Mouse (Mus musculus) heart, embryonic 15.5 days (tissue): ENCODE results near the gene Slc51a. TPM values are rescaled to one million over a fixed set of nuclear protein-coding genes. Genes with fewer than 3 reads are reported as not detected.
A peak's percentile ranks its signal among the peaks of the same experiment; 100 is the strongest.

ENCODE experiments used
- ATAC-seq: fragments of 200-750 bp; cut with Nextera tagmentation; replicated peaks from 2 replicates; pipeline ENCODE4 v1.8.0; 2017; ENCODE audit warnings: low read depth, moderate TSS enrichment; ENCODE audit not compliant: insufficient number of reproducible peaks, insufficient read depth, low FRiP score
- H3K27ac ChIP-seq: fragments of 300-500 bp; sonication (generic); 2 replicates; pipeline ENCODE4 v1.5.1; 2015; ENCODE audit warnings: mild to moderate bottlenecking, inconsistent platforms
- H3K27me3 ChIP-seq: fragments of 300-500 bp; sonication (generic); 2 replicates; pipeline ENCODE4 v1.6.1; 2015; ENCODE audit warnings: inconsistent platforms
- H3K36me3 ChIP-seq: fragments of 300-500 bp; sonication (generic); 2 replicates; pipeline ENCODE4 v1.6.1; 2015; ENCODE audit warnings: mild to moderate bottlenecking, inconsistent platforms
- H3K4me1 ChIP-seq: fragments of 300-500 bp; sonication (generic); replicated peaks from 2 replicates; pipeline ENCODE4 v1.6.1; 2015; ENCODE audit warnings: inconsistent platforms
- H3K4me2 ChIP-seq: fragments of 300-500 bp; sonication (generic); 2 replicates; pipeline ENCODE4 v1.6.1; 2015; ENCODE audit warnings: inconsistent platforms, mild to moderate bottlenecking, moderate library complexity
- H3K4me3 ChIP-seq: fragments of 300-500 bp; sonication (generic); 2 replicates; pipeline ENCODE4 v1.5.1; 2015; ENCODE audit warnings: mild to moderate bottlenecking, inconsistent platforms
- H3K9ac ChIP-seq: fragments of 300-500 bp; sonication (generic); 2 replicates; pipeline ENCODE4 v1.6.1; 2015; ENCODE audit warnings: mild to moderate bottlenecking, inconsistent platforms
- H3K9me3 ChIP-seq: fragments of 300-500 bp; sonication (generic); replicated peaks from 2 replicates; pipeline ENCODE4 v1.6.1; 2016; ENCODE audit warnings: inconsistent platforms
- WGBS: fragments of 180-500 bp; shearing (Covaris S2); methylation state at CpG from one replicate; pipeline ENCODE4 v1.1.7; 2015; ENCODE audit warnings: mixed read lengths; 5-methylcytosine and 5-hydroxymethylcytosine counted together
- polyA plus RNA-seq: library from polyadenylated mRNA; unstranded; fragments of >200 nt; fragmentation: Nextera tagmentation; extraction: Ambion mirVana; gene quantifications from 2 replicates; pipeline ENCODE4 v1.2.1, GENCODE M21; 2015

The Slc51a gene
- polyA plus RNA-seq, 1 experiment from 2014 or later = 0.49 TPM

DNA sequence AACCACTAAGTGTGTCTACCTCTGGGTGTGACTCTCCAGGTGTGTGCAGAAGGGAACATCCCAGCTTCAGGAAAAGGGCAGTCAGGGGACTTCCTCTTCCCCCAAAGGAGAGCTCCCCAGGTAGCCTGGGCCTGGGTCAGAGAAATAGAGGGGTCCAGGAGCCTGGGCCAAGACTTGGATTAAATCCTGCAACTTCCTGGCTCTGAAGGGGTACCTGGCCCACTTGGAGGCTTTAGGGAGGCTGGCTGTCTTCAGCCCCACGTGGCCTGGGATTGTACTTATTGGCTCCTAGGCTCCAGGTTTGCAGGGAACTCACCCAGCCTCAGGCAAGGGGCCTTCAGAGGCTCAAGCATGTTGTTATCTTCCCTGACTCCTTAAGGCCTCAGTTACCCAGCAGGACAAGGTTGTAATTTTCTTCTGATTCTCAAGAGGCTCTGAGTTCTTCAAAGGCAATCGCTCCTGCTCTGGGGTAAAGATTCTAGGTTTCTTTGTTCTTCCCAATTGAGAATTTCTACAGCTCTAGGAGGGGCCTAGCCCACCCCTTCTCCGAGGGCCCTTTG lies 20.9 kb upstream of the Slc51a start:
- Histone ChIP-seq H3K27ac (peak overlapping the region; percentile 83), H3K9me3 (no peaks in the 10 kb centered on the region), H3K9ac (no peak overlapping the region), H3K4me2 (peak overlapping the region; percentile 35; the same call in 1 of the 2 replicates), H3K36me3 (no peaks in the 10 kb centered on the region), H3K4me3 (no peak overlapping the region), H3K27me3 (peaks cover 7% of the 10 kb centered on the region), H3K4me1 (peaks cover 42% of the 10 kb centered on the region)
- 32% methylated on average over 3 of the region's 3 CpGs for WGBS
- no peak for ATAC-seq

DNA sequence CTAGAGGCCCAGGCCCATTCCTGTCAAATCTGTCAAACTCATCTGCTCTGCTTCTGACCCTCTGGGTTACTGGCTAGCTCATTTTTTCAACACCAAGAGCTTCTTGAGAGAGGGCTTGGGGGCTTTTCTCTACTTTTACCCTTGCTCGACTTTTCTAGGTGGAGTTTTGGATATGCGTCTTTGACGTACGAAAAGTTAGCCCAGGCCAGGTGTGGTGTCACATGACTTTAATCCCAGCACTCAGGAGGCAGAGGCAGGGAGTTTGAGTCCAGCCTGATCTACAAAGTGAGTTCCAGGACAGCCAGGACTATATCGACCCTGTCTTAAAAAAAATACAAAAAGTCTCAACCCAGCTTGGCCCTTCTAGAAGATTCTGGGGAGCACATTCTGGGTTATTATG lies 20.4 kb upstream of the Slc51a start:
- Histone ChIP-seq H3K27me3 (peaks cover 7% of the 10 kb centered on the region), H3K27ac (peak overlapping the region; percentile 83; the same call in 1 of the 2 replicates), H3K4me3 (no peak overlapping the region), H3K4me1 (peaks cover 42% of the 10 kb centered on the region), H3K9ac (no peak overlapping the region), H3K36me3 (no peaks in the 10 kb centered on the region), H3K9me3 (no peaks in the 10 kb centered on the region), H3K4me2 (no peak overlapping the region)
- WGBS = 78% methylated on average over 5 of the region's 5 CpGs
- no peak for ATAC-seq

GRCm38 (mm10) chr16:32507407-32507806 lies 19.7 kb upstream of the Slc51a start:
- H3K36me3 ChIP-seq = no peaks in the 10 kb centered on the region
- no peak overlapping the region for H3K4me3 ChIP-seq
- no peak overlapping the region for H3K27ac ChIP-seq
- peaks cover 7% of the 10 kb centered on the region for H3K27me3 ChIP-seq
- H3K9me3 ChIP-seq = no peaks in the 10 kb centered on the region
- peaks cover 42% of the 10 kb centered on the region for H3K4me1 ChIP-seq
- 15% methylated on average over 9 of the region's 9 CpGs for WGBS
- ATAC-seq = no peak
- H3K9ac ChIP-seq = no peak overlapping the region
- no peak overlapping the region for H3K4me2 ChIP-seq

DNA sequence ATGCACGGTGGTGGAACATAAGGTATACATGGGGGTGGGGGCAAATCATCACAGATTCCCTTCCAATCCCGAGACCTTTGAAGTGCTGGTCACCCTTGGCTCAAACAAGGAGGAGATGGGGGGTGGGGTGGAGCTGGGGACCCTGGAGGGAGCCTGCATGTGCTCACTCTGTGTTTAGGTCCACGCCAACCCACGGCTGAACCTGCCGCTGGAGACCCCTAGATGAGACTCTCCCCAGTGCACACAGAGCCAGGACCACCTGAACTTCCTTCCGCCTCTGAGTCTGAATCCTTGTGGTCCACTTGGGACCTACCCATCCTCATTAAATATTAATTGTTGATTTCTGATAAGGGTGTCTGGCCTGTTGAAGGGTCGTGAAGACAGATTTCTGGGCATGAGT lies 19.2 kb upstream of the Slc51a start:
- Histone ChIP-seq H3K27me3 (peaks cover 7% of the 10 kb centered on the region), H3K27ac (no peak overlapping the region), H3K9ac (no peak overlapping the region), H3K4me1 (peaks cover 42% of the 10 kb centered on the region), H3K9me3 (no peaks in the 10 kb centered on the region), H3K4me2 (no peak overlapping the region), H3K4me3 (no peak overlapping the region), H3K36me3 (no peaks in the 10 kb centered on the region)
- 68% methylated on average over 7 of the region's 7 CpGs for WGBS
- no peak for ATAC-seq

GRCm38 (mm10) chr16:32506298-32506697 lies 18.6 kb upstream of the Slc51a start:
- H3K4me3 ChIP-seq = no peak overlapping the region
- no peak for ATAC-seq
- H3K4me1 ChIP-seq = peaks cover 40% of the 10 kb centered on the region
- peaks cover 7% of the 10 kb centered on the region for H3K27me3 ChIP-seq
- no peaks in the 10 kb centered on the region for H3K9me3 ChIP-seq
- H3K9ac ChIP-seq = no peak overlapping the region
- 82% methylated on average over 8 of the region's 8 CpGs for WGBS
- no peaks in the 10 kb centered on the region for H3K36me3 ChIP-seq
- no peak overlapping the region for H3K27ac ChIP-seq
- H3K4me2 ChIP-seq = no peak overlapping the region

DNA sequence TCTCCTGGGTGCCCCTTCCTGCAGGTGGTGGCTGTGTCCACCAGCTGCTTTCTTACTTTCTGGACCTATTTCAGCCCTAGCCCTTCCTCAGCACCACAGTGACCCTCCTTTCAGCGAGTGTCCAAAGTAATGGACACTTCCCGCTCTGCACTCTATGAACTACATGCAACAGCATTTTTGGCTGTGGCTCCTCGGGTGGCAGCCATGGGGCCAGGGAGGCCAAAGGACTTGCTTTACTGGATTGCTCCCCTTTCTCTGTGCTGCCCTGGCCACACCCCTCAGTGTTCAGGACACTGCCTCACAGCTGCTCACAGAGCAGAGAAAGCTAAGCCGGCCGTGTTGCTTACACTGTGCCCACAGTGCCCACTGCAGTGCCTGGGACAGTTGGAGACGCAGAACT lies 16.0 kb upstream of the Slc51a start:
- H3K36me3 ChIP-seq = no peaks in the 10 kb centered on the region
- H3K27me3 ChIP-seq = peaks cover 10% of the 10 kb centered on the region
- ATAC-seq = no peak
- no peak overlapping the region for H3K4me3 ChIP-seq
- H3K27ac ChIP-seq = no peak overlapping the region
- WGBS = 72% methylated on average over 6 of the region's 6 CpGs
- no peak overlapping the region for H3K9ac ChIP-seq
- H3K4me1 ChIP-seq = peaks cover 18% of the 10 kb centered on the region
- H3K9me3 ChIP-seq = no peaks in the 10 kb centered on the region
- H3K4me2 ChIP-seq = no peak overlapping the region

DNA sequence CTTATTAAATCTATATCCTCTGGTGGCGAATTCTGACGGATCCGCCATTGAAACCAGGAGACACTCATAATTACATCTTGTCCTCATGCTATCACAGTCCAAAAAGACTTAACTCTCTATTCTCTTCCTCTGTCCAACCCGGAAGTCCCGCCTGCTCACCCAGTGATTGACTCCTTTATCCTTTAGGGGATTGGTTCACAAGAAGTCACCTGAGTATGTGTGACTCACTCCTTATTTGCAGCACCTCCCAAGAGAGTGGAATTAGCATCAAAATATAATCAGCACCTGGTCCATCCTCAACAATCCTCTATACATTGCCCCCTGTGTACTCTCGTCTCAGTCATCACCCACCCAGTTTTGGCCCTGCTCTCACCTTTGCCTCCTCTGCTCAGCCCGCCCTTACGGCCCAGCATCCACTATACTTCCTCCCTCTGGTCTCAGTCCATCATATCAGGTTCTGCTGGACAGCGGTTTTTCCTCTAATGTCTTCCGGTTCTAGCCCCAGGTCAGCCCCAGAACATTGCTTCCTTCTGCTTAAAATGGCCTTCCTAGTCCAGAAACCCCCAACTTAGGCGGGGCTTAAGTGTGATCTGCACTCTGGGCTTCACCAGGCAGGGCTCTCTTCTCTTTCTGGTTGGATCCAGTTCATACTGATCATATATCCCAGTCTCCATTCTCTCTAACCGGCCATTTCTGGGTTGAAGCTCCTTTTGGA lies 15.1 kb upstream of the Slc51a start:
- Histone ChIP-seq H3K27ac (no peak overlapping the region), H3K4me1 (peaks cover 9% of the 10 kb centered on the region), H3K36me3 (no peaks in the 10 kb centered on the region), H3K9ac (no peak overlapping the region), H3K4me2 (no peak overlapping the region), H3K9me3 (no peaks in the 10 kb centered on the region), H3K4me3 (no peak overlapping the region), H3K27me3 (peaks cover 10% of the 10 kb centered on the region)
- no peak for ATAC-seq
- WGBS = 83% methylated on average over 12 of the region's 12 CpGs

GRCm38 (mm10) chr16:32501459-32501858 lies 13.8 kb upstream of the Slc51a start:
- Histone ChIP-seq H3K9ac (no peak overlapping the region), H3K4me3 (no peak overlapping the region), H3K4me1 (peaks cover 3% of the 10 kb centered on the region), H3K27me3 (peaks cover 10% of the 10 kb centered on the region), H3K36me3 (no peaks in the 10 kb centered on the region), H3K4me2 (no peak overlapping the region), H3K9me3 (no peaks in the 10 kb centered on the region), H3K27ac (no peak overlapping the region)
- WGBS = 72% methylated on average over 7 of the region's 7 CpGs
- ATAC-seq = no peak

GRCm38 (mm10) chr16:32499430-32500037 lies 11.9 kb upstream of the Slc51a start:
- Histone ChIP-seq H3K27me3 (peaks cover 2% of the 10 kb centered on the region; the same call in 1 of the 2 replicates), H3K9me3 (no peaks in the 10 kb centered on the region), H3K27ac (no peak overlapping the region), H3K36me3 (no peaks in the 10 kb centered on the region), H3K4me2 (peak overlapping the region; percentile 77), H3K4me1 (peaks cover 3% of the 10 kb centered on the region), H3K4me3 (peak overlapping the region; percentile 43), H3K9ac (0 out of 2 replicates have a peak overlapping the region, but pooled peaks have one; percentile 47)
- WGBS = 7% methylated on average over 22 of the region's 22 CpGs
- ATAC-seq = peak; percentile 87

DNA sequence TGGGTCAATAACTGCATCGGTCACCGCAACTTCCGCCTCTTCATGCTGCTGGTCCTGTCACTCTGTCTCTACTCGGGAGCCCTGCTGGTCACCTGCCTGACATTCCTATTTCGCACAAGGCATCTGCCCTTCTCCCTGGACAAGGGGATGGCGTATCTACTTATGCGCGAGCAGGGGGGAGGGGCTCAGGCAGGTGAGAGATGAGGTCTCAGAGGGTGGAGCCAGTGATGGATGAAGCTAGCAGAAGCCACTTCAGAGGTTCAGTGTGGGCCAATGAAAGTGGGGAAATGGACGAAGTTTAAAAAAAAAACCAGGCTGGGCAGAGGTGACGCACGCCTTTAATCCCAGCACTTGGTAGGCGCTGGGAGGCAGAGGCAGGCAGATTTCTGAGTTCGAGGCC lies 11.3 kb upstream of the Slc51a start:
- no peak overlapping the region for H3K4me2 ChIP-seq
- H3K36me3 ChIP-seq = no peaks in the 10 kb centered on the region
- H3K4me1 ChIP-seq = peaks cover 3% of the 10 kb centered on the region
- peaks cover 2% of the 10 kb centered on the region; the same call in 1 of the 2 replicates for H3K27me3 ChIP-seq
- H3K9me3 ChIP-seq = no peaks in the 10 kb centered on the region
- H3K4me3 ChIP-seq = no peak overlapping the region
- WGBS = 59% methylated on average over 13 of the region's 13 CpGs
- H3K27ac ChIP-seq = no peak overlapping the region
- H3K9ac ChIP-seq = no peak overlapping the region
- ATAC-seq = no peak

- Histone ChIP-seq H3K9me3 (no peaks in the 10 kb centered on the region), H3K9ac (no peak within 1 kb of the TSS), H3K4me1 (peaks cover 3% of the 10 kb centered on the region), H3K27ac (no peak within 1 kb of the TSS), H3K27me3 (0 out of 2 replicates have a peak, but pooled peaks cover 2% of the 10 kb centered on the region), H3K36me3 (no peaks in the 10 kb centered on the region), H3K4me3 (no peak within 1 kb of the TSS), H3K4me2 (no peak within 1 kb of the TSS)
- 74% methylated on average over 3 of the region's 3 CpGs for WGBS
- no peak for ATAC-seq
Measured at GRCm38 (mm10) chr16:32495965-32496364, 8.3 kb upstream of the Slc51a start, which contains the start of gene Zdhhc19. Gene Zdhhc19, plus strand, starts transcription at chr16:32496265.
